Mouse (Mus musculus) heart, embryonic 16.5 days (tissue): ENCODE measurements around the gene Nphp1. TPM values are rescaled to one million over a fixed set of nuclear protein-coding genes. Genes with fewer than 3 reads are reported as not detected.

Source experiments
- ATAC-seq: fragments of 200-750 bp; cut with Nextera tagmentation; replicated peaks from 2 replicates; pipeline ENCODE4 v1.8.0; 2017; ENCODE audit warnings: moderate number of reproducible peaks; ENCODE audit not compliant: insufficient read depth, low FRiP score; ENCODE audit errors: extremely low read depth
- H3K27ac ChIP-seq: fragments of 300-500 bp; sonication (generic); 2 replicates; pipeline ENCODE4 v1.5.1; 2014; ENCODE audit warnings: mild to moderate bottlenecking, low read length, control low read depth, moderate library complexity
- H3K27me3 ChIP-seq: fragments of 300-500 bp; sonication (generic); 2 replicates; pipeline ENCODE4 v1.6.1; 2014; ENCODE audit warnings: low read length, mixed read lengths; ENCODE audit not compliant: control insufficient read depth, insufficient read depth
- H3K36me3 ChIP-seq: fragments of 300-500 bp; sonication (generic); 2 replicates; pipeline ENCODE4 v1.6.1; 2014; ENCODE audit not compliant: control insufficient read depth, insufficient read depth
- H3K4me1 ChIP-seq: fragments of 300-500 bp; sonication (generic); 2 replicates; pipeline ENCODE4 v1.6.1; 2014; ENCODE audit warnings: low read length, mixed read lengths; ENCODE audit not compliant: control insufficient read depth, insufficient read depth
- H3K4me2 ChIP-seq: fragments of 300-500 bp; sonication (generic); 2 replicates; pipeline ENCODE4 v1.6.1; 2014; ENCODE audit warnings: low read depth, mild to moderate bottlenecking, control low read depth, low read length
- H3K4me3 ChIP-seq: fragments of 300-500 bp; sonication (generic); 2 replicates; pipeline ENCODE4 v1.5.1; 2014; ENCODE audit warnings: mild to moderate bottlenecking, control low read depth, low read length
- H3K9ac ChIP-seq: fragments of 300-500 bp; sonication (generic); 2 replicates; pipeline ENCODE4 v1.6.1; 2014; ENCODE audit warnings: low read length, control low read depth
- H3K9me3 ChIP-seq: fragments of 300-500 bp; sonication (generic); replicated peaks from 2 replicates; pipeline ENCODE4 v1.6.1; 2016; ENCODE audit warnings: low read length; ENCODE audit not compliant: control insufficient read depth
- WGBS: fragments of 180-500 bp; shearing (Covaris S2); extraction: QIAGEN DNeasy Blood & Tissue Kit; methylation state at CpG from one replicate; pipeline ENCODE4 v1.1.7; 2014; 5-methylcytosine and 5-hydroxymethylcytosine counted together
- polyA plus RNA-seq: library from polyadenylated mRNA; unstranded; fragments of >200 nt; fragmentation: Nextera tagmentation; extraction: Ambion mirVana; gene quantifications from 2 replicates; pipeline ENCODE4 v1.2.1, GENCODE M21; 2015

Gene Nphp1
- polyA plus RNA-seq, 1 experiment from 2014 or later = 23.7 TPM

DNA sequence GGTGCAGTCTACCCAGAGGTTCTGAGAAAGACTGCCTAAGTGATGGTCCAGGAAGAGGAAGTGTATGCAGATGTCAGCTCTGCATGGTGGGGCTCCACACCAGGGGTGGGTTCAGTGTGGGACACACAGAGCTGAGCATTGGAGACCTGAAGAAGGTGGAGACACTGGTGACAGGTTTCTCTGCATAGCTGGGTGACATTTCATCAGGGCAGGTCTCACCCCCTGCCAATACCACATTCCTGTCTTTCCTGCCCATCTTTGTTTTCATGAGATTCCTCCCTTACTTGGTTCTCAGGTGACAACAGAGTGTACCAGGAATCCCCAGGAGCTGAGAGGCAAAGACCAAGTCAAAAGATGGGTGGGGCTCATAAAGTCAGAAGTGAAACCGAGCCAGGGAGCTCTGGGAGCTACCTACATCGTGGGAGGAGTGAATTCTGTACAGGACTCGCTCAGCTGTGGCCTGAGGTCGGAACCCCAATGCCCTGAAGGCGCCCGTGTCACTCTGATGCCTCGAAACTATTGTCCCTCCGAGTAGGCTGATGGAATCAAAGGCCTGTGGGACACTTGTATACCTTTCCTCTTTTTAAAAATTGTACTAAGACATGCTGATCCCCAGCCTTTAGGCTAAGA, 69.7 kb downstream of the Nphp1 start:
- Histone ChIP-seq H3K36me3 (no peaks in the 10 kb centered on the region), H3K4me2 (no peak overlapping the region), H3K9me3 (no peaks in the 10 kb centered on the region), H3K27me3 (no peaks in the 10 kb centered on the region; the same call in 1 of the 2 replicates), H3K4me1 (peaks cover 12% of the 10 kb centered on the region), H3K9ac (no peak overlapping the region), H3K4me3 (no peak overlapping the region), H3K27ac (no peak overlapping the region)
- no peak for ATAC-seq
- 69% methylated on average over 8 of the region's 8 CpGs for WGBS

DNA sequence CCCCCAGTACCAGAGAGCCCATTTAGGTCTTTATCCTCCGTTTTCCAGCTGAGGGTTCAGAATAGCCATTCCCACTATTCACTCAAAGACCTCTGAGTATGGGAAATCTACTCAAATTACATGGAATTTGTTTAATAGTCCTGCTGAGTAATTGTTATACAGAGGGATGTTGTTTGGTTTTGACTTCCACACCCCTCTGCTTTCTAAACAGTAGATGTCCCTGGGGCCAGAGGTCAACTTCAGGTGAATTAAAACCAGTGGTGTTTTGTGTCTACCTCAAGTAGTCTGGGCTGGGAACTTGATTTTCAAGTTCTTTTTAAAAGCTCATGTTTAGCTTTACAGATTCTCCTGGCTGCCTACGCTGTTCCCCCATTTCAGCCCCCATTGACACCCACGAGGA, 74.0 kb downstream of the Nphp1 start:
- H3K36me3 ChIP-seq = no peaks in the 10 kb centered on the region
- WGBS = 81% methylated on average over 3 of the region's 3 CpGs
- no peak overlapping the region for H3K4me2 ChIP-seq
- H3K9ac ChIP-seq = no peak overlapping the region
- H3K4me3 ChIP-seq = no peak overlapping the region
- no peak overlapping the region for H3K27ac ChIP-seq
- H3K4me1 ChIP-seq = no peaks in the 10 kb centered on the region
- no peak for ATAC-seq
- H3K27me3 ChIP-seq = no peaks in the 10 kb centered on the region; the same call in 1 of the 2 replicates
- H3K9me3 ChIP-seq = no peaks in the 10 kb centered on the region

DNA sequence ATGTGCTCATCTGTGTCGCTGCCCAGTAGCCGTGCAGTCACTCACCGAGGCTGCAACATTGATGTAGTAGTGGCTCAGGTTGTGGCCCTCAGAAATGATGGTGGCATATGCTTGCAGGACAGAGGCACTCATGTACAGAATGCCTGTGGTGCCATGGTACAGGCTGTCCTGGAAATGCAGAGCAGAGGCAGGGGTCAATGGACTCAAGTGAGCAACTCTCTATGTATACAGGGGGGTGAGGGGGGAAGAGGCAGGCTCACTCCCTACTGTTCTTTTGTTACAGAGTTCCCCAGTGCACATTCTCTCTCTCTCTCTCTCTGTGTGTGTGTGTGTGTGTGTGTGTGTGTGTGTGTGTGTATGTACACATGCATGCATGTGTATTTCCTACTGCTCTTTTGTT, 79.9 kb downstream of the Nphp1 start:
- no peak for ATAC-seq
- Histone ChIP-seq H3K36me3 (no peaks in the 10 kb centered on the region), H3K27ac (no peak overlapping the region), H3K27me3 (no peaks in the 10 kb centered on the region), H3K4me3 (no peak overlapping the region), H3K4me2 (no peak overlapping the region), H3K9ac (no peak overlapping the region), H3K4me1 (no peaks in the 10 kb centered on the region), H3K9me3 (no peaks in the 10 kb centered on the region)
- 79% methylated on average over 3 of the region's 3 CpGs for WGBS

DNA sequence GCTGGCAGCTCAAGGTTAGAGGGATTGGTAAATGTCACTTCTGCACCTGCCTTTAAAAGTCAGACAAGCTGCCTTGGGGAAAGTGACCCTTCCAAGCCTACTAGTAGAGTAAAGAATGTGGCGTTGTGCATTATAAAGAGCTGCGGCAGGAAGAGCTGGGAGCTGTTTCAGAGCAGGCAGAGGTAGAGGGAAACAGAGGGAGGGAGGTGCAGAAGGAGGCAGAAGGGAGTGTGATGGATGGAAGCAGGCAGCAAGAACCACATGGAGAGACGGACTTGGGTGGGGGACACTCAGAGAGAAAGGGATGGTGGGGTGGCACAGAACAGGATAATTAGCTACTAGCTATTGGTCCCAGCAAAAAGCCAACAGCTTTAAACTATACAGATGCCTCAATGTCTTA, 80.6 kb downstream of the Nphp1 start:
- H3K9me3 ChIP-seq = no peaks in the 10 kb centered on the region
- no peak for ATAC-seq
- H3K4me2 ChIP-seq = no peak overlapping the region
- H3K9ac ChIP-seq = no peak overlapping the region
- no peaks in the 10 kb centered on the region for H3K4me1 ChIP-seq
- no peak overlapping the region for H3K27ac ChIP-seq
- H3K36me3 ChIP-seq = no peaks in the 10 kb centered on the region
- no peak overlapping the region for H3K4me3 ChIP-seq
- 55% methylated on average over 3 of the region's 3 CpGs for WGBS
- H3K27me3 ChIP-seq = no peaks in the 10 kb centered on the region

DNA sequence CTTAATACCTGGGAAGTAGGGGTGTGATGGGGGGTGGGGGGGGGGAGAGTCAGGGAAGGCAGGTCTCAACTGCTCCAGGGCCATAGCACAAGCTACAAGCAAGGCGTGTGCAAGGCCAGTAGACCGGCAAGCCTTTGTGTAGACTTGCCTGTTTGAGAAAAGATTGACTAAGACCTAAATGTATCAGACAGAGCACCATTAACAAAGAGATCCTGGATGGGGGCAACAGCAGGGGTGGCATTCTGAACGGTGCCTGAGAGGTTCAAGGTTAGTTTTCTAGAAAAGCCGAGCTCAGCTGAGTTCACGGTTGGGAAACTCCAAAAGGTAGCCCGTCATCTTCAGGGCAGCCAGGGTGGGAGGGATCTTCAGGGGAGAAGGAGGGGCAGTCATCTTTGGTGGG, 83.4 kb downstream of the Nphp1 start:
- no peaks in the 10 kb centered on the region for H3K36me3 ChIP-seq
- no peaks in the 10 kb centered on the region for H3K9me3 ChIP-seq
- no peak overlapping the region for H3K9ac ChIP-seq
- H3K27ac ChIP-seq = no peak overlapping the region
- H3K4me1 ChIP-seq = no peaks in the 10 kb centered on the region
- no peak for ATAC-seq
- no peak overlapping the region for H3K4me2 ChIP-seq
- no peaks in the 10 kb centered on the region for H3K27me3 ChIP-seq
- WGBS = 80% methylated on average over 6 of the region's 6 CpGs
- H3K4me3 ChIP-seq = no peak overlapping the region

Other genes starting within 250 kb of the Nphp1 start
- gene Prom2, start 247.4 kb downstream of the Nphp1 start, polyA plus RNA-seq = 0.21 and 0.34 TPM in 2 replicates
- 2.1 and 2.5 TPM in 2 replicates for gene Zfp661, start 201.8 kb downstream of the Nphp1 start, polyA plus RNA-seq
- gene Mrps5, start 201.7 kb downstream of the Nphp1 start, polyA plus RNA-seq = 133 and 143 TPM in 2 replicates
- 4.1 and 4.8 TPM in 2 replicates for gene Mal, start 132.2 kb downstream of the Nphp1 start, polyA plus RNA-seq
- gene Mall, start 59.0 kb downstream of the Nphp1 start, polyA plus RNA-seq = 9.5 and 9.9 TPM in 2 replicates
- gene Mtln, start 3.6 kb upstream of the Nphp1 start, polyA plus RNA-seq = 34.0 and 39.0 TPM in 2 replicates
- 39.0 and 42.9 TPM in 2 replicates for gene Bub1, start 43.0 kb upstream of the Nphp1 start, polyA plus RNA-seq
- 0.11 and 0.21 TPM in 2 replicates for gene Acoxl, start 50.0 kb upstream of the Nphp1 start, polyA plus RNA-seq